Mouse (Mus musculus): ENCODE measurements around the gene Fetub. TPM values are rescaled to one million over a fixed set of nuclear protein-coding genes. Genes with fewer than 3 reads are reported as not detected.

Fetub gene
- polyA plus RNA-seq, 1 experiment from 2014 or later: not detected

DNA sequence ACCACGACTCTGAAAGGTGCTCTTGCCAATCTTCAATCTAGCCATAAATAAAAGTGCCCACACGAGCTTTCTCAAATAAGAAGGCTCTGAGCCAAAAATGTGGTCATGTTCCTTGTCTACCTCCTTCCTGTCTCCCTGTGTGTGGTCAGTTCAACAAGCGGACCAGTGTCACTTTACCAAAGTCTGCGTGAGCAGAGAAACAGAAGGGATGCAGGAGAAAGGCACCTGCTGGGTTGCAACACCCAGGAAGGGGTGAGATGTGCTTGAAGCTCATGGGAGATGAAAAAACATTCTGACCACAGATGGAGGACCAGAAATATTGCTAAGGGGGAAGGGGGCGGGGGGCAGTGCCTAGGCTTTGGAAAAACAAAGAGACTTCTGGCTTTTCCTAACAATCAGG lies 18.8 kb upstream of the Fetub start:
- Histone ChIP-seq H3K4me3 (ENCODE audit: low read length) (no peak overlapping the region), H3K27me3 (ENCODE audit: control insufficient read depth, insufficient read depth, low read length) (no peaks in the 10 kb centered on the region), H3K4me1 (ENCODE audit: control insufficient read depth, insufficient read depth, low read length) (no peaks in the 10 kb centered on the region), H3K36me3 (ENCODE audit: control insufficient read depth, insufficient read depth, low read length) (no peaks in the 10 kb centered on the region), H3K4me2 (replicated peaks; ENCODE audit: low read depth, low read length) (no peak overlapping the region), H3K9me3 (ENCODE audit: control insufficient read depth, low read length) (no peaks in the 10 kb centered on the region), H3K9ac (ENCODE audit: low read depth, low read length) (no peak overlapping the region), H3K27ac (ENCODE audit: low read depth, low read length) (no peak overlapping the region)
- WGBS: 52% methylated on average over 5 of the region's 5 CpGs
- ATAC-seq (ENCODE audit: low FRiP score, low TSS enrichment): no peak

- no peaks in the 10 kb centered on the region for H3K4me1 ChIP-seq (ENCODE audit: control insufficient read depth, insufficient read depth, low read length)
- no peak overlapping the region for H3K9ac ChIP-seq (ENCODE audit: low read depth, low read length)
- no peak for ATAC-seq (ENCODE audit: low FRiP score, low TSS enrichment)
- 76% methylated on average over 10 of the region's 10 CpGs for WGBS
- H3K9me3 ChIP-seq (ENCODE audit: control insufficient read depth, low read length): no peaks in the 10 kb centered on the region
- H3K4me3 ChIP-seq (ENCODE audit: low read length): no peak overlapping the region
- no peak overlapping the region for H3K27ac ChIP-seq (ENCODE audit: low read depth, low read length)
- H3K27me3 ChIP-seq (ENCODE audit: control insufficient read depth, insufficient read depth, low read length): no peaks in the 10 kb centered on the region
- no peak overlapping the region for H3K4me2 ChIP-seq (replicated peaks; ENCODE audit: low read depth, low read length)
- no peaks in the 10 kb centered on the region for H3K36me3 ChIP-seq (ENCODE audit: control insufficient read depth, insufficient read depth, low read length)
These were observed 18.1 kb upstream of the Fetub start for GRCm38 (mm10) chr16:22899866-22900570.

DNA sequence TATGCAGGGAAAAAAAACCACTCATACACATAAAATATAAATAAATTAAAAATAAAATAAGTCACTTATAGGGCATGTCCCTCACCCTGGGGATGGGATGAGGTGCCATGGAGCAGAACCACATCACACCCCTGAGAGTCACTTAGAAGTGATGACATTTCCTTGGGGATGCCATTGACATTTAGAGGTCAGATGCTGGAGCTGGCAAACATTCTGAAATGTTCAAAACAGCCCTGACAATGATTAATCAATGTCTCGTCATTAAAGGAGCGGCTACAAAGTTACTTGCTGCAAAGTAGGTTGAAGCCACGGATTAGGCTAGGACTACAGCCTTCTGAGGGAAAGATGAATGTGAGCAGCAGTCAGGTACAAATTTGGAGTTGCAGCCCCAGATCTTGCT lies 16.8 kb upstream of the Fetub start:
- Histone ChIP-seq H3K36me3 (ENCODE audit: control insufficient read depth, insufficient read depth, low read length) (no peaks in the 10 kb centered on the region), H3K4me1 (ENCODE audit: control insufficient read depth, insufficient read depth, low read length) (no peaks in the 10 kb centered on the region), H3K4me2 (replicated peaks; ENCODE audit: low read depth, low read length) (no peak overlapping the region), H3K9ac (ENCODE audit: low read depth, low read length) (no peak overlapping the region), H3K9me3 (ENCODE audit: control insufficient read depth, low read length) (no peaks in the 10 kb centered on the region), H3K27me3 (ENCODE audit: control insufficient read depth, insufficient read depth, low read length) (no peaks in the 10 kb centered on the region), H3K4me3 (ENCODE audit: low read length) (no peak overlapping the region), H3K27ac (ENCODE audit: low read depth, low read length) (no peak overlapping the region)
- no peak for ATAC-seq (ENCODE audit: low FRiP score, low TSS enrichment)
- WGBS: 73% methylated on average over 3 of the region's 3 CpGs

- no peak overlapping the region for H3K27ac ChIP-seq (ENCODE audit: low read depth, low read length)
- no peaks in the 10 kb centered on the region for H3K4me1 ChIP-seq (ENCODE audit: control insufficient read depth, insufficient read depth, low read length)
- 91% methylated on average over 6 of the region's 6 CpGs for WGBS
- H3K4me3 ChIP-seq (ENCODE audit: low read length): no peak overlapping the region
- H3K9me3 ChIP-seq (ENCODE audit: control insufficient read depth, low read length): no peaks in the 10 kb centered on the region
- no peaks in the 10 kb centered on the region for H3K36me3 ChIP-seq (ENCODE audit: control insufficient read depth, insufficient read depth, low read length)
- H3K4me2 ChIP-seq (replicated peaks; ENCODE audit: low read depth, low read length): no peak overlapping the region
- ATAC-seq (ENCODE audit: low FRiP score, low TSS enrichment): no peak
- H3K27me3 ChIP-seq (ENCODE audit: control insufficient read depth, insufficient read depth, low read length): no peaks in the 10 kb centered on the region
- H3K9ac ChIP-seq (ENCODE audit: low read depth, low read length): no peak overlapping the region
These were observed 8.8 kb upstream of the Fetub start for GRCm38 (mm10) chr16:22909290-22909689.

DNA sequence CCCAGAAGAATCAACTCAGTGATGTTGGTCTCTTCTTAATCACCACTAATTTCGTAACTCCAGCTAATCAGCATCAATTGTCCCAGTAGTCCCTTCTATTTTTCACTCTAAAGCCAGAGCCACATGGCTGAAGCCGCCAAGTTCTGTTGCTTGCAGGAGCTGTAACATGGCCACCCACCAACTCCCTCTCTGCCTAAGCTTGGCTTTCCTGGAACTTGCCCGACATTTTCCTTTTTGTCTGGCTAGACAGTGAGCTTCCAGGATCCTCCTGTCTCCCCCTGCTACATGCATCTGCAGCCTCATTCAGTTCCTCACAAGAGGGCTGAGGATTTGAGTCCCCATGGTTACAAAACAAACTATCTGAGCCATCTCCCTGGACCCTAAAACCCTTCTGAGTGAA lies 6.1 kb upstream of the Fetub start:
- WGBS: 93% methylated on average over 3 of the region's 3 CpGs

DNA sequence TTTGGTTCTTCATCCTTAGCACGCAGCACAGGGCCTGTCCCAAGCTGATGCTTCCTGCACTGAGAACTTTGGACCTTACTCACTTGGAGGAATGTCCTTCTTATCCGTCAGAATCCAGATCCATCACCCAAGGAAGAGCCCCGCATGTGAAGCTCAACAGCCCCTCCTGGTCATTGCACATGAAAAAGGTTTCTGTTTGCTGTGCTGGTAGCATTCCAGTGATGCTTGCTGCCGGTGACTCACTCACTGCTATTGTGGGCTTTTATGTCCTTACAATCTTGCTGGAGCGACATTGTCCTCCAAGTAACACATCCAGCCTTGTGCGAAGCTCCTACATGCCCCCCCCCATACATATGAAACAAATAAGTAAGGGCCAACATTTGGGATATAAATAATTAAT lies 5.2 kb upstream of the Fetub start:
- Histone ChIP-seq H3K4me3 (ENCODE audit: low read length) (no peak overlapping the region), H3K9me3 (ENCODE audit: control insufficient read depth, low read length) (0 out of 2 replicates have a peak, but pooled peaks cover 3% of the 10 kb centered on the region), H3K9ac (ENCODE audit: low read depth, low read length) (no peak overlapping the region), H3K4me1 (ENCODE audit: control insufficient read depth, insufficient read depth, low read length) (no peaks in the 10 kb centered on the region), H3K4me2 (replicated peaks; ENCODE audit: low read depth, low read length) (no peak overlapping the region), H3K36me3 (ENCODE audit: control insufficient read depth, insufficient read depth, low read length) (no peaks in the 10 kb centered on the region), H3K27ac (ENCODE audit: low read depth, low read length) (no peak overlapping the region), H3K27me3 (ENCODE audit: control insufficient read depth, insufficient read depth, low read length) (no peaks in the 10 kb centered on the region)
- ATAC-seq (ENCODE audit: low FRiP score, low TSS enrichment): no peak
- 86% methylated on average over 6 of the region's 6 CpGs for WGBS

More for the DNA sequence above, 6.1 kb upstream of the Fetub start:
- Histone ChIP-seq H3K4me3 (ENCODE audit: low read length) (no peak overlapping the region), H3K36me3 (ENCODE audit: control insufficient read depth, insufficient read depth, low read length) (no peaks in the 10 kb centered on the region), H3K4me1 (ENCODE audit: control insufficient read depth, insufficient read depth, low read length) (no peaks in the 10 kb centered on the region), H3K27ac (ENCODE audit: low read depth, low read length) (no peak overlapping the region), H3K4me2 (replicated peaks; ENCODE audit: low read depth, low read length) (no peak overlapping the region), H3K9me3 (ENCODE audit: control insufficient read depth, low read length) (0 out of 2 replicates have a peak, but pooled peaks cover 3% of the 10 kb centered on the region), H3K27me3 (ENCODE audit: control insufficient read depth, insufficient read depth, low read length) (no peaks in the 10 kb centered on the region), H3K9ac (ENCODE audit: low read depth, low read length) (no peak overlapping the region)
- ATAC-seq (ENCODE audit: low FRiP score, low TSS enrichment): no peak

- Histone ChIP-seq H3K27me3 (ENCODE audit: control insufficient read depth, insufficient read depth, low read length) (no peaks in the 10 kb centered on the region), H3K9me3 (ENCODE audit: control insufficient read depth, low read length) (0 out of 2 replicates have a peak, but pooled peaks cover 3% of the 10 kb centered on the region), H3K4me3 (ENCODE audit: low read length) (no peak overlapping the region), H3K9ac (ENCODE audit: low read depth, low read length) (no peak overlapping the region), H3K4me2 (replicated peaks; ENCODE audit: low read depth, low read length) (no peak overlapping the region), H3K4me1 (ENCODE audit: control insufficient read depth, insufficient read depth, low read length) (no peaks in the 10 kb centered on the region), H3K36me3 (ENCODE audit: control insufficient read depth, insufficient read depth, low read length) (no peaks in the 10 kb centered on the region), H3K27ac (ENCODE audit: low read depth, low read length) (no peak overlapping the region)
- ATAC-seq (ENCODE audit: low FRiP score, low TSS enrichment): no peak
These were observed 3.9 kb upstream of the Fetub start for GRCm38 (mm10) chr16:22914276-22914675.

DNA sequence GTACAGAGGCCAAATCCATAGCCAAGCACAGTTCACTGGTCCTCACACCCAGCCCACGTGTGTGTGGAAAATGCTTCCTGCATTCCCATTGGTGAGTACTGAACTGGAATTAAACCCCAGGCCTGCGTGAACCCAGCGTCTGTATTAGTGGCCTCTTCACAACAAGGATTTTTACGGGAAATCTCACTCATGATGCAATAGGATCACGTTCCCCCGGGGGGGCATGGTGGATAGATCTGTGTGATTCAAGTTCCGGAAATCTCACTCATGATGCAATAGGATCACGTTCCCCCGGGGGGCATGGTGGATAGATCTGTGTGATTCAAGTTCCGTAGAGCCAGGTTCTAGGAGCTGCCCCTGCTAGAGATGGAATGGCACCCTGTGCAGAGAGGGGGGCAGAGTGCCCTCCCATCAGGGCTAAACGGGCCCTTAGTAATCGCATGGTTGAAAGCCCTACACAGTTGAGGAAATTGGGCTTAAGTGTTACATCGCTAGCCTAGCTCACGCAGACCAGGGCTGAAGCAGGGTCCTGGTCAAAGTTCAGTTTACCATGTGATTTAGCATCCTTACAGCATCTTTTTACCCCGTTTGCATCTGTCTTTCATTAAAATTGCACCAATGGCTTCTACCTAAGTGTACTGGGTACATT lies 654 bp downstream of the Fetub start:
- no peaks in the 10 kb centered on the region for H3K27me3 ChIP-seq (ENCODE audit: control insufficient read depth, insufficient read depth, low read length)
- H3K4me3 ChIP-seq (ENCODE audit: low read length): no peak overlapping the region
- H3K36me3 ChIP-seq (ENCODE audit: control insufficient read depth, insufficient read depth, low read length): no peaks in the 10 kb centered on the region
- H3K9ac ChIP-seq (ENCODE audit: low read depth, low read length): no peak overlapping the region
- no peaks in the 10 kb centered on the region for H3K4me1 ChIP-seq (ENCODE audit: control insufficient read depth, insufficient read depth, low read length)
- H3K4me2 ChIP-seq (replicated peaks; ENCODE audit: low read depth, low read length): no peak overlapping the region
- ATAC-seq (ENCODE audit: low FRiP score, low TSS enrichment): no peak
- 0 out of 2 replicates have a peak, but pooled peaks cover 3% of the 10 kb centered on the region for H3K9me3 ChIP-seq (ENCODE audit: control insufficient read depth, low read length)
- no peak overlapping the region for H3K27ac ChIP-seq (ENCODE audit: low read depth, low read length)
- WGBS: 76% methylated on average over 15 of the region's 15 CpGs
